Mouse (Mus musculus) embryo, embryonic 9.5 days (tissue): ENCODE results near the gene Klhdc7b.
"Not testable (repeated sequence)": the region's sequence is repeated elsewhere in the genome, so short reads cannot be mapped to it uniquely, and the experiment has no call there.

Experiments used
- DNase-seq: peaks from one replicate; pipeline ENCODE4 v3.0.0-alpha.2; 2017; ENCODE audit errors: extremely low spot score

Gene Klhdc7b

DNA sequence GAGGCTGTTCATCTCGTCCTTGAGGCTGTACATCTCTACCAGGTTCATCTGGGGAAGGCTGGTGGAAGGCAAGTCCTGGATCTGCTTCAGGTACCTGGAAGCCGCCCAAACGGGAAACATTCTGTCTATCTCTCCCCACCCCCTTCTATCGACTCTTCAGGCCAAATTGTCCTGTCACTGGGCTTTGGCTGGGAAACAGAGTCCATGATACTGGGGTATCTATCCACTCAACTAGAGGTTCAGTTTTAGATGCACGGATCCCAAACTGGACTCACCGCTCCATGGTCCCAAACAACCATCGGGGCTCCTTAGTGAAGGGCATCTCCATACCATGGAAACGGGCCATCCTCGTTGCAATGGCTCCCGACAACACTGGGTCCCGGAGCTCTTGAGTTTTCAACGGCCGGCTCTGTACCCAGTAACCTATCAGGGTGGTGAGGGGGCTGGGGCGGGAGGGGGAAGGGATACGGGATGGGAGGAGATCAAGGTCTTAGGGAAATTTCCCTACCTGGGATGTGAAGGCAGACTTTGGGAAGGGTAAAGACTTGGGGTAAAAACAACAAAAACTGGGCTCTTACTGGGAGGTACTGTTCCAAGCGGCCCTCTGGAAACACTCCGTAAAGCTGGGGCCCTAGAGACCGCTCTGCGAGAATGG, 43.5 kb downstream of the Klhdc7b start:
- DNase-seq = no peak

DNA sequence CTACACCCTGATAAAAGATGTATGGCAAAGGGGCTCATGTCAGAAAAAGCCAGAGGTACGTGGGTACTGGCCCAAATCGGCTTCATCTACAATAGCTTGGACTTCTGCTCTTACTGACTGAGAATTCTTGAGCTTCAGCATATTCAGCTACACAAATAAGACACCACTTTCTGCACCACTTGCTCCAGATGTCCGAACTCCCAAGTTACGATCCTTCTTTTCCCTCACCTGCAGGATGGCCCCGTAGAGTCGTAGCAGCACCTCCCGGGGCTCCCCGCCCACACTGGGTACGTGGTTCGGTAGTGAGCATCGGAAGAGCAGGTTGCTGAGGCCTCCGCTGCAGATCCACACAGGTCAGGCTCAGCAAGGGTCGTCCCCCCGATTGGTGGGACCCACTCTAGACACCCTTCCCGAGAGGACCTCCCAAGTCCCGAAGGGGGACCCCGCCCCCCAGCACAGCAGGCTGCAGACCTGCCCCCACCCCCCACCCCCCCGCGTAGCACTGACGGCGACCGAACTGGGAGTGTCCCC, 44.2 kb downstream of the Klhdc7b start:
- no peak for DNase-seq

DNA sequence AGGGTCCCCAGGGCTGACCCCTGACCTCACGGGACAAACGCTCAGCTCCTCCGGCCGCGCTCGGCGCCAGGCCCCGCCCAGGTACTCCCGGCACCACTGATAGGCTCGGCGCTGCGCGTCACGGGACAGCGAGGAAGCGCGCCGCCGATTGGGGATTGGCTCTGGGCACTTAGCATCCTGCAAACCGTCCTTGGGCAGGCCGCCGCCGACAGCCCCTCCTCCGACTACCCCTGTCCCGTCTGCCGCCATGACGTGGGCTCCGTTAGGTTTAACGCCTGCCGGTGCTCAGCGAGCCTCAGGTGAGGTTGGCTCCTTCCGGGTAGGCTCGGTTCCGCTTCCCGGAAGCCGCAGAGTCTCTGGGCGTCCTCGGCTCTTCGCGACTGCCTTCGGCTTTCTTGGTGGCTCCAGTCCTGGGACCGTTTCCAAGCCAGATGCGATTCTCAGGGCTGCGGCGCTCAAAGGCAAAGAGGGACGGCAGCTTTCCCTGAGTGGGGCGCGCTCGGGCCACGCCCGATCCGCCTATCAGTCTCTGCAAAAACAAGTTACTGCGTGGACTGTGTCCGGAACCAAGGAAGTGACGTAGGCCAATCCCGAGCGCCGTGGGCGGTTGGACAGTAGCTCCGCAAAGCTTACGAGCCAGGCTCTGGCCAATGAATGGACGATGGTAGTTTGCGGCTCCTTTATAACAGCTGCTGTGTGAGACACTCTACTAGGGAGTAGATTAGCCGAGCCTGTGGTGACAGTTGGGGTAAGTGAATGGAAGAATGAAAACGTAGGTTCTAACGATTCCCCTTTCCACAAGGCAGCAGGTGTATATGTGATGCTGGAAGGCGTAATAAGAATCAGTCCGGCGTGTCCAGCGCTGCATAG, 44.9 kb downstream of the Klhdc7b start, which contains the start of the genes C730034F03Rik, Gm44502 and Chkb:
Gene C730034F03Rik, plus strand, starts transcription at position 238 of the 870 bp plus-strand sequence.
Gene Gm44502, minus strand, starts transcription at position 345 of the 870 bp plus-strand sequence.
Gene Chkb, minus strand, starts transcription at position 557 of the 870 bp plus-strand sequence.
- DNase-seq = peak; percentile 90

DNA sequence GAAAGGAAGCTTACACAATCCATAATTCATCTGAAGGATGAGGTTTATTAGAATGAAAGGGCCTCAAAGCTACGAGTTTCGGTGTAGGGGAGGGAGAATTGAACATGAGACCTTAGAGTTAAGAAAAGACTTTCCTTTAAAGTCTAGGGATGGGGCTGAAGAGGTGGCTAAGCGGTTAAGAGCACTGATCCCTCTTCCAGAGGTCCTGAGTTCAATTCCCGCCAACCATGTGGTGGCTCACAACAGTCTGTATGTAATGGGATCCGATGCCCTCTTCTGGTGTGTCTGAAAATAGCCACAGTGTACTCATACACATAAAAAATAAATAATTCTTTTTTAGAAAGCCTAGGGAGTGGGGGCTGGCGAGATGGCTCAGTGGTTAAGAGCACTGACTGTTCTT, 45.6 kb downstream of the Klhdc7b start:
- no peak for DNase-seq

DNA sequence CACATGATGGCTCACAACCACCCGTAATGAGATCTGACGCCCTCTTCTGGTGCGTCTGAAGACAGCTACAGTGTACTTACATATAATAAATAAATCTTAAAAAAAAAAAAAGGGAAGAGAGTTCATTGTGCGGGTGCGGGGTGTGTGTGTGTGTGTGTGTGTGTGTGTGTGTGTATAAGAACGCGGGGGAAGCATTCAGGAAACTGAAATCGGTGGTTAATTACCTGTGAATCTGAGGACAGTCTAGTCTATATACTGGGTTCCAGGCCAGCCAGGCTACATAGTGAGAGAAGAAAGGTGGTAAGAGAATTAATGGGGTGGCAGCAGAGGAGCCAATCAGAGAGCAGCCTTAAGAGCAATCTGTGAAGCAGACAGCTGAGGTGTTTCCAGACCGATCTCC, 46.1 kb downstream of the Klhdc7b start:
- not testable (repeated sequence) for DNase-seq

DNA sequence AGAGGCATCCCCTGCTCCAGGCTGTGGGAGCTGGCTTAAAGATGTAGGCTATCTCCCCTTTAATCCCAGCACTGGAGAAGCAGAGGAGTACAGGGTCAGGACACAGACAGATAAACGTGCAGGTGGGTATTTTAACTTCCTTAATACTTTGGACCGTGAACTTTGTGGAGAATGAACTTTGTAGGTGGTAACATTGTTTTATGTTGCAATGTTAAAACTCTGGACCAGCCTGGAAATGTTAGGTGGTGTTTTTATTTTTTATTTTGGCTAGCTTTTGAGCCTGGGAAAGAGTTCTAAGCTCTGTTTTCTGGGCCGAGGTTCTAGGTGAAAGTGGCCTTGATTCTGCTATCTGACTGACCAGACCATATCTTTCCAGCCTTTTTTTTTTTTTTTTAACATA, 46.6 kb downstream of the Klhdc7b start:
- no peak for DNase-seq

DNA sequence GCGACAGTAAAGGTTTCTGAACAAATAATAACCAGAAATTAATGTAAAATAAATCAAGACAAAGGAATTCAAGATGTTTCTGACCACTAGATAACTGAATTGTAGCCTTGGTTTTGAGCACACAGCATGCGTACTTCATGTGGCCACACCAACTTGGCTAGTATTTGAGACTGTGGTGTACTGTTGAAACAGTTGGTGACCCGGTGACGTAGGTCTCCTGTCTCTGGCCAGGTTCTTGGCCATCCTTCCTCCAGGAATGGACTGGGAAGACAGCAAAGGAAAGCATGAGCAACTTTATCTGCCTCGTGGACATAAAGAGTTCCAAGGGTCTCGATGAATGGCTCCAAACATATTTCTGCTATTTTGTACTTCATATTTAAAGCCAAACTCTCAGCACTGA, 47.1 kb downstream of the Klhdc7b start:
- no peak for DNase-seq

DNA sequence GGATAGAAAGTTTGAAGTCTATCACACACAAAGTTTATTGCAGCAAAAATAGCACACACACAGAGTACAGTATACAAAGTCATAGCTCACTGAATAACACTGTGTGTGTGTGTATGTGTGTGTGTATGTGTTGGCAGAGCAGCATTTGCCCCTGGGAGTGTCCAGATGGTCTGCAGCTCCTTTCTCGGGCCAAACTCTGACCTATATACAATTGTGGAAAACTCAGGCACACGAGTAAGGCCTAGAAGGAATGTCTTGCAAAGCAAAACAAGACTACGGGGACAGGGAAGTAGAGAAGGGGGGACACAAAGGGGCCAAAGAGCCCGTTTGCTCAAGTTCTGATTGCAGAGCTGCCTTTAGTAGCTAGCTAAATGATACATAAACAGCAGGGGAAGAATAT, 48.2 kb downstream of the Klhdc7b start:
- no peak for DNase-seq

DNA sequence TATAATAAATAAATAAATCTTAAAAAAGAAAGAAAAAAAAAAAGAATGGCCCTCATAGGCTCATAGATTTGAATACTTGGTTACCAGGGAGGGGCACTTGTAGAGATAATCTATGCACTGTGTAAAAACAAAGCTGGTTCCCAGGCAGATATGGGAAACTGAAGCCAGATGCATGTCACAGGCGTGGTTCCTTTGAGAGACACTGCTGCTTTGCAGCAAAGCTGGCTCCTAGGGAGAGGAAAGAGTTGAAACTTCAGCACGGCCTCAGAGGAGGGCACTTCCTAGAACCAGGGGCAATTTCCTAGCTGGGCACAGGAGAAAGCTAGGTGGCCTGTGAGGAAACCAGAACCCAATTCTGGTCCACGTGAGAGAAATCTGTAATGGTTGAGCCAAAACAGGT, 49.4 kb downstream of the Klhdc7b start:
- DNase-seq = no peak

DNA sequence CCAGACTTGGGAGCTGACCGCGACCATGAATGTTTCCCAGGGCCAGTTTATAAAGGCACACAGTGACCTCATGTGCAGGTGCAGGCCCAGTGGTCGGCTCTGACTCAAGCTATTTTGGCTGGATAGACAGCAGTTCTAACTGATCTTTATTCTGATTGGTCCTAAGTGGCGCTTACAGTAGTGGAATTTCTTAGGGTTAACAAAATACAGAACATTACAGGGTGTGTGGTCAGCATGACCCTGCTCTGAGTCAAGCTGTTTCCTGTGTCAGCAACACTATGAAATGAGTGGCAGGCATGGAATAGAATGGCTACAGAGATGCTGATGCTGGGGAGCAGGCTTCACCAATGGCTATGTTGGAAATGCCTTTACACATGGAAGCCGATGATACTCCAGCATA, 51.2 kb downstream of the Klhdc7b start:
- DNase-seq = no peak
